Mouse (Mus musculus): Measurements from ENCODE around the gene Elof1. TPM values are rescaled to one million over a fixed set of nuclear protein-coding genes. Genes with fewer than 3 reads are reported as not detected.

Gene Elof1
- polyA plus RNA-seq, 1 experiment from 2014 or later = 190 TPM

- H3K4me3 ChIP-seq (ENCODE audit: low read depth, low read length) = peak overlapping the region; percentile 33
- peak overlapping the region; percentile 72 for H3K4me2 ChIP-seq (replicated peaks; ENCODE audit: low read depth, low read length)
- H3K4me1 ChIP-seq (ENCODE audit: control insufficient read depth, insufficient read depth, low read length) = peaks cover 2% of the 10 kb centered on the region; the same call in 1 of the 2 replicates
- H3K27me3 ChIP-seq (ENCODE audit: control insufficient read depth, insufficient read depth, low read length) = no peaks in the 10 kb centered on the region
- 0 out of 2 replicates have a peak, but pooled peaks have one; percentile 10 for ATAC-seq (ENCODE audit: insufficient number of reproducible peaks, insufficient read depth, low FRiP score, low read depth)
- peak overlapping the region; percentile 39; the same call in 1 of the 2 replicates for H3K9ac ChIP-seq (replicated peaks; ENCODE audit: low read depth, low read length)
- H3K36me3 ChIP-seq (ENCODE audit: control insufficient read depth, insufficient read depth, low read length) = no peaks in the 10 kb centered on the region
- no peaks in the 10 kb centered on the region for H3K9me3 ChIP-seq (ENCODE audit: control insufficient read depth, low read depth, low read length)
- H3K27ac ChIP-seq (ENCODE audit: low read length) = no peak overlapping the region
- WGBS = 24% methylated on average over 11 of the region's 11 CpGs
Measured at GRCm38 (mm10) chr9:22132220-22132619, 15.2 kb upstream of the Elof1 start.

- ATAC-seq (ENCODE audit: insufficient number of reproducible peaks, insufficient read depth, low FRiP score, low read depth) = peak; percentile 73
Measured at GRCm38 (mm10) chr9:22131226-22131981, 14.4 kb upstream of the Elof1 start.

GRCm38 (mm10) chr9:22125246-22126027 is 8.5 kb upstream of the Elof1 start:
- no peaks in the 10 kb centered on the region for H3K9me3 ChIP-seq (ENCODE audit: control insufficient read depth, low read depth, low read length)
- no peaks in the 10 kb centered on the region for H3K27me3 ChIP-seq (ENCODE audit: control insufficient read depth, insufficient read depth, low read length)
- no peak overlapping the region for H3K9ac ChIP-seq (replicated peaks; ENCODE audit: low read depth, low read length)
- no peak overlapping the region for H3K4me3 ChIP-seq (ENCODE audit: low read depth, low read length)
- ATAC-seq (ENCODE audit: insufficient number of reproducible peaks, insufficient read depth, low FRiP score, low read depth) = no peak
- 88% methylated on average over 15 of the region's 15 CpGs for WGBS
- no peak overlapping the region for H3K4me2 ChIP-seq (replicated peaks; ENCODE audit: low read depth, low read length)
- H3K36me3 ChIP-seq (ENCODE audit: control insufficient read depth, insufficient read depth, low read length) = no peaks in the 10 kb centered on the region
- H3K27ac ChIP-seq (ENCODE audit: low read length) = no peak overlapping the region
- no peaks in the 10 kb centered on the region for H3K4me1 ChIP-seq (ENCODE audit: control insufficient read depth, insufficient read depth, low read length)

More at GRCm38 (mm10) chr9:22131226-22131981, 14.4 kb upstream of the Elof1 start:
- H3K4me1 ChIP-seq (ENCODE audit: control insufficient read depth, insufficient read depth, low read length) = peaks cover 2% of the 10 kb centered on the region; the same call in 1 of the 2 replicates
- H3K27ac ChIP-seq (ENCODE audit: low read length) = no peak overlapping the region
- H3K9ac ChIP-seq (replicated peaks; ENCODE audit: low read depth, low read length) = peak overlapping the region; percentile 39
- WGBS = 1% methylated on average over 35 of the region's 35 CpGs
- peak overlapping the region; percentile 33 for H3K4me3 ChIP-seq (ENCODE audit: low read depth, low read length)
- H3K9me3 ChIP-seq (ENCODE audit: control insufficient read depth, low read depth, low read length) = no peaks in the 10 kb centered on the region
- H3K27me3 ChIP-seq (ENCODE audit: control insufficient read depth, insufficient read depth, low read length) = no peaks in the 10 kb centered on the region
- H3K36me3 ChIP-seq (ENCODE audit: control insufficient read depth, insufficient read depth, low read length) = no peaks in the 10 kb centered on the region
- peak overlapping the region; percentile 72 for H3K4me2 ChIP-seq (replicated peaks; ENCODE audit: low read depth, low read length)

GRCm38 (mm10) chr9:22124169-22124568 is 7.2 kb upstream of the Elof1 start:
- no peaks in the 10 kb centered on the region for H3K27me3 ChIP-seq (ENCODE audit: control insufficient read depth, insufficient read depth, low read length)
- H3K4me2 ChIP-seq (replicated peaks; ENCODE audit: low read depth, low read length) = no peak overlapping the region
- H3K4me3 ChIP-seq (ENCODE audit: low read depth, low read length) = no peak overlapping the region
- 85% methylated on average over 3 of the region's 3 CpGs for WGBS
- H3K27ac ChIP-seq (ENCODE audit: low read length) = no peak overlapping the region
- ATAC-seq (ENCODE audit: insufficient number of reproducible peaks, insufficient read depth, low FRiP score, low read depth) = no peak
- H3K9me3 ChIP-seq (ENCODE audit: control insufficient read depth, low read depth, low read length) = no peaks in the 10 kb centered on the region
- H3K4me1 ChIP-seq (ENCODE audit: control insufficient read depth, insufficient read depth, low read length) = no peaks in the 10 kb centered on the region
- H3K9ac ChIP-seq (replicated peaks; ENCODE audit: low read depth, low read length) = no peak overlapping the region
- H3K36me3 ChIP-seq (ENCODE audit: control insufficient read depth, insufficient read depth, low read length) = no peaks in the 10 kb centered on the region

- no peaks in the 10 kb centered on the region for H3K4me1 ChIP-seq (ENCODE audit: control insufficient read depth, insufficient read depth, low read length)
Measured at GRCm38 (mm10) chr9:22123069-22123609, 6.2 kb upstream of the Elof1 start.

GRCm38 (mm10) chr9:22122005-22122404 is 5.0 kb upstream of the Elof1 start:
- Histone ChIP-seq H3K4me3 (ENCODE audit: low read depth, low read length) (no peak overlapping the region), H3K9ac (replicated peaks; ENCODE audit: low read depth, low read length) (no peak overlapping the region), H3K9me3 (ENCODE audit: control insufficient read depth, low read depth, low read length) (no peaks in the 10 kb centered on the region), H3K4me2 (replicated peaks; ENCODE audit: low read depth, low read length) (no peak overlapping the region), H3K36me3 (ENCODE audit: control insufficient read depth, insufficient read depth, low read length) (no peaks in the 10 kb centered on the region), H3K27ac (ENCODE audit: low read length) (no peak overlapping the region), H3K27me3 (ENCODE audit: control insufficient read depth, insufficient read depth, low read length) (no peaks in the 10 kb centered on the region), H3K4me1 (ENCODE audit: control insufficient read depth, insufficient read depth, low read length) (0 out of 2 replicates have a peak, but pooled peaks cover 3% of the 10 kb centered on the region)
- ATAC-seq (ENCODE audit: insufficient number of reproducible peaks, insufficient read depth, low FRiP score, low read depth) = no peak
- 80% methylated on average over 3 of the region's 3 CpGs for WGBS

More at GRCm38 (mm10) chr9:22123069-22123609, 6.2 kb upstream of the Elof1 start:
- H3K27ac ChIP-seq (ENCODE audit: low read length) = no peak overlapping the region
- ATAC-seq (ENCODE audit: insufficient number of reproducible peaks, insufficient read depth, low FRiP score, low read depth) = no peak
- H3K4me3 ChIP-seq (ENCODE audit: low read depth, low read length) = no peak overlapping the region
- H3K9ac ChIP-seq (replicated peaks; ENCODE audit: low read depth, low read length) = no peak overlapping the region
- no peaks in the 10 kb centered on the region for H3K9me3 ChIP-seq (ENCODE audit: control insufficient read depth, low read depth, low read length)
- H3K36me3 ChIP-seq (ENCODE audit: control insufficient read depth, insufficient read depth, low read length) = no peaks in the 10 kb centered on the region
- H3K27me3 ChIP-seq (ENCODE audit: control insufficient read depth, insufficient read depth, low read length) = no peaks in the 10 kb centered on the region
- WGBS = 75% methylated on average over 7 of the region's 7 CpGs
- no peak overlapping the region for H3K4me2 ChIP-seq (replicated peaks; ENCODE audit: low read depth, low read length)

GRCm38 (mm10) chr9:22121545-22121944 is 4.6 kb upstream of the Elof1 start:
- H3K4me2 ChIP-seq (replicated peaks; ENCODE audit: low read depth, low read length) = no peak overlapping the region
- H3K9me3 ChIP-seq (ENCODE audit: control insufficient read depth, low read depth, low read length) = no peaks in the 10 kb centered on the region
- H3K36me3 ChIP-seq (ENCODE audit: control insufficient read depth, insufficient read depth, low read length) = no peaks in the 10 kb centered on the region
- no peak overlapping the region for H3K9ac ChIP-seq (replicated peaks; ENCODE audit: low read depth, low read length)
- H3K4me1 ChIP-seq (ENCODE audit: control insufficient read depth, insufficient read depth, low read length) = 0 out of 2 replicates have a peak, but pooled peaks cover 3% of the 10 kb centered on the region
- no peak for ATAC-seq (ENCODE audit: insufficient number of reproducible peaks, insufficient read depth, low FRiP score, low read depth)
- no peaks in the 10 kb centered on the region for H3K27me3 ChIP-seq (ENCODE audit: control insufficient read depth, insufficient read depth, low read length)
- no peak overlapping the region for H3K4me3 ChIP-seq (ENCODE audit: low read depth, low read length)
- H3K27ac ChIP-seq (ENCODE audit: low read length) = no peak overlapping the region

GRCm38 (mm10) chr9:22119543-22119942 is 2.6 kb upstream of the Elof1 start:
- no peak for ATAC-seq (ENCODE audit: insufficient number of reproducible peaks, insufficient read depth, low FRiP score, low read depth)
- no peak overlapping the region for H3K4me2 ChIP-seq (replicated peaks; ENCODE audit: low read depth, low read length)
- H3K4me3 ChIP-seq (ENCODE audit: low read depth, low read length) = no peak overlapping the region

More at GRCm38 (mm10) chr9:22119543-22119942, 2.6 kb upstream of the Elof1 start:
- no peak overlapping the region for H3K27ac ChIP-seq (ENCODE audit: low read length)
- no peaks in the 10 kb centered on the region for H3K9me3 ChIP-seq (ENCODE audit: control insufficient read depth, low read depth, low read length)
- H3K36me3 ChIP-seq (ENCODE audit: control insufficient read depth, insufficient read depth, low read length) = no peaks in the 10 kb centered on the region; the same call in 1 of the 2 replicates
- no peaks in the 10 kb centered on the region for H3K27me3 ChIP-seq (ENCODE audit: control insufficient read depth, insufficient read depth, low read length)
- H3K4me1 ChIP-seq (ENCODE audit: control insufficient read depth, insufficient read depth, low read length) = peaks cover 9% of the 10 kb centered on the region; the same call in 1 of the 2 replicates
- no peak overlapping the region for H3K9ac ChIP-seq (replicated peaks; ENCODE audit: low read depth, low read length)
- WGBS = 94% methylated on average over 4 of the region's 4 CpGs

Measured in stomach, embryonic 14.5 days (tissue).